In the genomic region with DNA sequence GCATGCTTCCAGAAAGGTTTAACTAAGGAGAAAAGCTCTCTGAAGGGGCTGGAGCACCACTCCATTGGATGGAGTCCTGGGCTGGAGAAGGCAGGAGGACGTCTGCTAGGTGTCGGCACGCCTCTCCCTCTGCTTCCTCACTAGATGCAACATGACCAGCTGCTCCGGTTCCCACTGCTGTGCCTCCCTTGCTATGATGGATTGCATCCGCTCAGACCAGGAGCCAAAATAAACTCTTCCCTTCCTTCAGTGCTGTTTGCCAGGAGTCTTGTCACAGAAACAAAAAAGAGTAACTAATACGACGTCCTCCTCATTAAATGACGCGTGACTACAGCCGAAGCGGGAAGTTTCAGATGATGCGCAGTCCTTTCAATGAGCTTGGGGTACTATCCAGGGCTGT, we compare ENCODE assay signal across 12 mouse cellular contexts.
DNase-seq lines count a peak whose midpoint lies in the region.
"Had no signal": no experiment of that assay in that cellular context is flagged by ENCODE, and none has a peak within 500 bp of the region (broad histone marks: within the 10 kb centered on the region; RNA-seq: fewer than 3 reads in every experiment).

No protein-coding gene starts in this region.

- peaks cover 11% of the 10 kb centered on the region; the same call in 1 of the 2 replicates for H3K27me3 ChIP-seq in heart, embryonic 10.5 days (ENCODE audit: insufficient read depth, poor library complexity, severe bottlenecking)
- H3K27me3 ChIP-seq: hindbrain, embryonic 13.5 days had no signal

- H3K27ac ChIP-seq in heart, embryonic 10.5 days = 0 out of 2 replicates have a peak overlapping the region, but pooled peaks have one; percentile 10
- H3K27ac ChIP-seq: hindbrain, embryonic 13.5 days; liver, embryonic 12.5 days had no signal

- WGBS in heart, embryonic 10.5 days = 79% methylated on average over 12 of the region's 12 CpGs

- no peak overlapping the region for H3K4me3 ChIP-seq in heart, embryonic 10.5 days
- H3K4me3 ChIP-seq: hindbrain, embryonic 13.5 days; liver, embryonic 12.5 days had no signal

- peak; percentile 66 for DNase-seq in adrenal gland, adult 2 months
- DNase-seq in adrenal gland, postnatal 25 days = no peak
- DNase-seq in heart, embryonic 10.5 days (ENCODE audit: low spot score) = no peak
- peak; percentile 85 for DNase-seq in kidney, adult 9 months
- DNase-seq in lung, postnatal 10 days = peak; percentile 81
- DNase-seq in frontal cortex, postnatal 14 days (ENCODE audit: low spot score in 2 of 2) = no peak
- no peak for DNase-seq in layer of hippocampus, adult 18-20 months (ENCODE audit: low spot score in 2 of 2)
- no peak for DNase-seq in urinary bladder, postnatal 14 days (ENCODE audit: low spot score)
- DNase-seq: cerebellum, adult 2 months; spleen, adult 18-20 months had no signal

- no peaks in the 10 kb centered on the region for H3K36me3 ChIP-seq in heart, embryonic 10.5 days
- H3K36me3 ChIP-seq: hindbrain, embryonic 13.5 days; liver, embryonic 12.5 days had no signal

- H3K9me3 ChIP-seq in heart, embryonic 10.5 days = no peaks in the 10 kb centered on the region
- H3K9me3 ChIP-seq: hindbrain, embryonic 13.5 days; liver, embryonic 12.5 days had no signal

- H3K4me1 ChIP-seq in heart, embryonic 10.5 days = peaks cover 40% of the 10 kb centered on the region

Comparison
In these comparisons a context has a peak if more than half of its experiments do, and no peak if none do; other contexts are left out.
1. DNase-seq: peak in adrenal gland, adult 2 months (single experiment), kidney, adult 9 months (single experiment) and lung, postnatal 10 days (single experiment); none in adrenal gland, postnatal 25 days (single experiment), heart, embryonic 10.5 days (single experiment), frontal cortex, postnatal 14 days (0 of 2), layer of hippocampus, adult 18-20 months (0 of 2) and urinary bladder, postnatal 14 days (single experiment).